Mouse (Mus musculus): Measurements from ENCODE around the gene Ect2.
A peak's percentile ranks its signal among the peaks of the same experiment; 100 is the strongest.

Gene Ect2

DNA sequence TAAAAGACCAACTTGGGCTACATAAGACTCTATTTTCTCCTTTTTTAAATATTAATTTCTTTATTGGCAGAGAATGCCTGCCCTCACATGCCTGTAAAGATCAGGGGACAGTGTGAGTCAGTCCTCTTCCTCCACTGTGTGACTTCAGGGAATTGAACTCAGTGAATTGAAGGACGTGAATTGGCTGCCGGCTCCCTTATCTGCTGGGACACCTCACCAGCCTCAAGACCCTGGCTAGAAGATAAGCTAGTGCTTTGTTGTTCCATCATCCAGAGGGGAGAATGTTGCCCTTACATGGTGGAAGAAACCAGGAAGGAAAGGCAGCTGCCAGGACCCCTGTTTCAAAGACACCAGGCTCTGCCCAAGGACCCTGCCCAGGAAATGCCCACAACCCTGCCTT, 79.8 kb downstream of the Ect2 start:
- DNase-seq (ENCODE audit: inconsistent age in 2 of 2, low spot score in 1 of 2): no peak

DNA sequence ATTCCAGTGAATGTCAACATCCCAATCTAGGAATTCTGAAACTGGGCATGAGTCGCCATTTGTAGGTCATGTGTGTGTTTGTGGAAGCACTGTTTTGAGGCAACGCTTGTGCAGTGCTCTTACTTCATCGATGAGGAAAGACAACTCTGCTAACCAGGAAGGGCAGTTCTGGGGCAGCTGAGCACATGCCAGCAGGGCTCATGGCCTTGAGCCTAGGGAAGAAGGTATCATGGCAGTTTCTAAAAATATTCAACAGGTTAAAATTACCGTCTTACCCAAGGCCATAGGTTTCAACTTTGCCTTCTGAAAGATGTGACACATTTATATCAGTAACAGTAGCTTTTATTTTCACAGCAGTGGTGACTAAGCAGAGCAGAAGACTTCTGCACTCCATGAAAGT, 82.0 kb downstream of the Ect2 start:
- no peak for DNase-seq (ENCODE audit: inconsistent age in 2 of 2, low spot score in 1 of 2)

DNA sequence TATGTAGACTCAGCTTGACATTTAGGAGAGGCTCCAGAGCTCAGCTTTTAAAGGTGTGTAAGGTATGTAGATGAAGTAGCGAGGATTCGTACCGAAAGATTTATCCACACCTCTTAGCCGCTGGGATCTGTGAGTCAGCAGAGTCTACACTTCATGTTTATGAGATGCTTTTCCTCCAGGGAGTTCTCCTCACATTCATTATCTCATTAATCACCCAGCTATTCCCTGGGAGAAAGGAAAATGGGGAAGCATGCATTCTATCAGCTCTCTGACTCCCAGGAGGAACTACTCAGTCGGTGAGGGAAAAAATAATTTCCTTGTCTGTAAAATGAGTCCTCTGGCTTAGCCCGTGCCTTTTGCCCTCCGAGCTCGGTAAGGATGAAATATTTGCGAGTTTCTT, 83.3 kb downstream of the Ect2 start:
- DNase-seq (ENCODE audit: inconsistent age in 2 of 2, low spot score in 1 of 2): no peak

DNA sequence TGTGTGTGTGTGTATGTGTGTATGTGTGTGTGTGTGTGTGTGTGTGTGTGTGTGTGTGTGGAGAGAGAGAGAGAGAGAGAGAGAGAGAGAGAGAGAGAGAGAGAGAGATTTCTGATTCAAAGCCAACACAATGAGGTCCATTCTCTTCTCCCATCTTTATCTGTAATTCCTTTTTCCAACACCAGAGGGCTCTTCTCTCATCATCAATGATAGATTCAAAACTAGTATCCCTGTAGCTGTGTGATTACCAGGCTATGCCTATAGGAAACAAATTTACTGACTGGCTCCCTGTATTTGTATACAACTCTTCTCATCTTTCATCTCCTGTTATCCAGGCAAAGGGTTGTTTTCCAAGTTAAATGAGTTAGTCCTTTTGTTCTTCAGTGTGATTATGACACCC, 86.5 kb downstream of the Ect2 start:
- peak in 1 of 2 experiments; percentile 37 for DNase-seq (ENCODE audit: inconsistent age in 2 of 2, low spot score in 1 of 2)

DNA sequence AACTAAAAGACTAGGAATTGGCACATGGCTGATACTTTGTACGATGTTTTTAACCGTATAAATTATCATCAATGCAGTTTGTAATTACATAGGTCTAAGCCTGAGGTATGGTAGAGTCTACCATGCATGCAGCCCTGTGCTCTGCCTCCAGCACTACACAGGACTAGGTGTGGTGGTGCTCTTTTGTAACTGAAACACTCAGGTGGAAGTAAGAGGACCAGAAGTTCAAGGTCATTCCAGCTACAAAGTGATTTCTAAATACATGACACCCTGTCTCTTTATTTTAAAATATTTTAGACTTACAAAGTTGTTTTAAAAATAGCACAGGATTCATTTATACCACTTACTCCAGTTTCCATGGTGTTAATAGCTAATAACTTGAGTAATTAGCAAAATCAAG, 88.8 kb downstream of the Ect2 start:
- no peak for DNase-seq (ENCODE audit: inconsistent age in 2 of 2, low spot score in 1 of 2)

DNA sequence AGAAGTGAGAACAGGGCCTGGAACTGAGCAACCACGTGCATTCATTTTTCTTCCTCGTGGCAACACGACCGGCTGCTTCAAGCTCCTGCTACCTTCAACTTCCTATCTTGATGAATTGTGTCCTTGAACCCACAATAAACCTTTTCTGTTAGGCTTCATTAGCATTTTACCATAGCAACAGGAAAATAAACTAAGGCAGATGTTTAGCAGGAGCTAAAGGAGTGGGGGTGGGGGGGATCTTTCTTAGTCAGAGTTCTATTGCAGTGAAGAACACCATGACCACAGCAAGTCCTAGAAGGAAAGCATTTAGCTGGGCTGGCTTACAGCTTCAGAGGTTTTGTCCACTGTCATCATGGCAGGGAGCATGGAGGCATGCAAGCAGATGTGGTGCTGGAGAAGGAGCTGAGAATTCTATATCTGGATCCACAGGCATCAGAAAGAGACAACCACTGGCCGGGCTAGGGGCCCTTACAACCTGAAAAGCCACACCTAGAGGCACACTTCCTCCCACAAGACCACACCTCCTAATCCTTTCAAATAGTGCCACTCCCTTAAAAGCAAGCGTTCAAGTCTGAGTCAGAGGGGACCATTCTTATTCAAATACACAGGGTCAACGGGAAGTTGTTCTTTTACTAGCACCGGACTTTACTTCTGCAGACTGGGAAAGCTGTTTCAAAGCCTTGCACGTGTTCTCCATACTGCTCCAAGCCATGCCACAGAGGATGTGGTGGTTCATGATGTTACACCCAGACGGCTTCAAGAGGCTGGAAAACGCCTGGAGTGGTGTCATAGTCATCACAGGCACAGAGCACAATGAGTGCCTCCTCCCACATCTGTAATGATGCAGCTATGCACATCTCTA, 90.0 kb downstream of the Ect2 start:
- no peak for DNase-seq (ENCODE audit: inconsistent age in 2 of 2, low spot score in 1 of 2)

DNA sequence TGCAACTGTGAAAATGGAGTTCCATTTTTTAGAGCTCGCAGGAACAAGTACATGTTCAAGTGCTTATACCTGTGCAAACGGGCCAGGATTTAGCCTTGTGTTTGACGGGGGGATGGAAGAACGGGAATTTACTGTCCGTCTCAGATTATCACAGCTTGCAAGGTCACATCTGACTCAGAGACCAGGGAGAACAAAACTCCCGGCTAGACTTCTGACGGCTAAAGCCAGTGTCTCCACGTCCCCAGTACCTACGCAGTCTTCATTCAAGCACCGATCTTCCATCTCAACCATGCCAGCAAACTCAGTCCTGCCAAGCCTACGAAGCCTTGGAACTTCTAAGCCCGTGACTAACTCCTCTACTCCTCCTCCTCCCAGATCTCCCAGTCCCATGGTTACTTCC, 93.2 kb downstream of the Ect2 start:
- DNase-seq (ENCODE audit: inconsistent age in 2 of 2, low spot score in 1 of 2): peak; percentile 77 to 89

DNA sequence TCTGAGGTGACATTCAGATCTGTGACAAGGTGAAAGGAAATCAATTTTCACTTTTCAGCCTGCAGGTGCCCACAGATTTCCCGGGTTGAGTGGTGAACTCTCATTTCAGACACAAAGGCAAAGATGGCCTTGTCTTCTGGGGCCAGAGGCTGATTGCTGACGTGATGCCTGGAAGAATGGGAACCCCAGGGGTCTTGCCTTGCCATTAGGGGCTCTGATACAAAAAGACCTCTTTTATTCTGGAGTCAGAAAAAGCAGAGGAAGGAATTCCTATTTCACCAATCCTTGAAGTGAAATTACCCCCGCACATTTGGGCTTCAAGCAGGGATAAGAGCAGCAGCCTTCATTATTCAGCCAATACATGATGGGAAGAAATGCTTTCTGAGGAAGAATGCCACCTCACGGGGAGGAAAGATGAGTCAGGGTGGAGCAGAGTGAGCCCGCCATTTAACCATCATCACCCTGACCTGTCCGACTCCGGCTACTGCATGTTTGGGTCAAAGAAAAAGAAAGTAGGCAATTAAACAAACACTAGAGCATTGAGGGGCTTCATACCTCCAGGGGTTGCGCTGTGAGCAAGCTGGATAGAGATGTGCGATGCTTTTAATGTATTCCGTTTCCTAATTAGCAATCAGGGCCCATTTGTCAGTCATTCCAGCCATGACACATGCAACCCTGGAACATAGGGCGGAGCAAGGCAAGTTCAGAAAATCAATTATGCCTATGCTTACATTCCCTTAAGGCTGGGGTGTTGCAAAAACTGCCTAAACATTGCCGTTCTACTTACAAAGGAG, 94.0 kb downstream of the Ect2 start:
- peak in 1 of 2 experiments; percentile 32 for DNase-seq (ENCODE audit: inconsistent age in 2 of 2, low spot score in 1 of 2)

DNA sequence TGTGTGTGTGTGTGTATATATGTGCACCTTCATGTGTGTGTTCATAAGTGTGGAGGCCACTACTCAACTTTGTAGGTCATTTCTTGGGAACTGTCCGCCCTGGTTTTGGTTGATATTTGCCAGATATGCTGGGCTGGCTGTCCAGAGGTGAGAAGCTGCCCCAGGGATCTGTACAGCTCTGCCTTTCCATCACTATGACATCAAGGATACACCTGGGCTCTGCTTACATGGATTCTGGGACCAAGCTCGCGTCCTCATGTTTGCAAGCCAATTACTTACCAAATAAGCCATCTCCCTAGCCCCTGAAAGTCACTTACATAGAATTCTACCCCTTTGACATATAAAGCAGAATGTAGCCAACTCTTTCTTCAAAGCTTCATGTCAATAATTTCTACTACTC, 98.2 kb downstream of the Ect2 start:
- DNase-seq (ENCODE audit: inconsistent age in 2 of 2, low spot score in 1 of 2): no peak

DNA sequence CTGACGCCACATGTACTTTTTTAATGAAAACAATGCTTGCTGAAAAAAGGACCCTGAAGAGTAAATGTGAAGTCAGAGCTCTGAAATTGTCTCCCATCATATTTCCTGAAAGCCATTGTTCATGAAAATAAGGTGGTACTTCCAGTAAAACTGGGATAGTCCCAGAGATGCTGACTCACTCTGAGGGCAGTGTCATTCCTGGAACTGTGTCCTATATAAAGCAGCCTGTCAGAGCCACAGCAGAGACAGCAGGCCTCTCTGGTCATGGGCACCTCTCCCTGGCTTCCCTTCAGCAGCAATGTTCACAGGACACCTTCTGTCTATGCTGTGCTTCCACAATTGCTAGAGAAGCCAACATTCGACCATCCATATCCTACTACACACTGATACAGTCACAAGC, 98.9 kb downstream of the Ect2 start:
- peak; percentile 34 to 76 for DNase-seq (ENCODE audit: inconsistent age in 2 of 2, low spot score in 1 of 2)

All from adrenal gland, adult (tissue).